34 mouse cellular contexts compared by ENCODE assay signal in the genomic region with DNA sequence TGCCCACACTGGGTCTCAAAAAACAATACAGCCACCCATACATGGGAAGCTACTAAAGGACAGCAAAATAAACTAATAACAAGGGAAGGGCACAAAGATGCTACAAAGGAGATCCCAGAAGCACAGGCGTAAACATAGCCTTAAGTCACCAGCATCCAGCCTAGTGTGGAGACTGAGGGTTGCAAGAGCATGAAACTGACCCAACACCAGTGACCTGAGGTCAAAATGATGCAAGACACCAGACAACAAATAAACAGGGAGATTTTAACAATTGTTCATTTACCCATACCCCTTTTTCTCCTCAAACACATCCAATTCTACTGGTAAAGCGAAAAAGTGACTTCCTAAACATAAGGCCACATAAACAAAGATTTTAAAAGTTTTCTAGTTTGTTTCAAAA.
"Had no signal": no experiment of that assay in that cellular context is flagged by ENCODE, and none has a peak within 500 bp of the region (broad histone marks: within the 10 kb centered on the region; RNA-seq: fewer than 3 reads in every experiment).

No protein-coding gene starts in this region.

- H3K4me2 ChIP-seq: heart, embryonic 11.5 days; heart, embryonic 12.5 days; heart, embryonic 13.5 days; heart, embryonic 15.5 days; hindbrain, embryonic 12.5 days; hindbrain, embryonic 13.5 days; hindbrain, embryonic 14.5 days; hindbrain, embryonic 15.5 days; intestine, embryonic 15.5 days; kidney, embryonic 15.5 days had no signal

- H3K4me3 ChIP-seq: heart, embryonic 10.5 days; heart, embryonic 12.5 days; heart, embryonic 13.5 days; heart, embryonic 15.5 days; hindbrain, embryonic 10.5 days; hindbrain, embryonic 12.5 days; hindbrain, embryonic 13.5 days; hindbrain, embryonic 15.5 days; intestine, embryonic 15.5 days; kidney, embryonic 15.5 days; layer of hippocampus, adult 2 months had no signal

- H3K9me3 ChIP-seq: heart, embryonic 10.5 days; heart, embryonic 12.5 days; heart, embryonic 13.5 days; heart, embryonic 15.5 days; hindbrain, embryonic 10.5 days; hindbrain, embryonic 12.5 days; hindbrain, embryonic 13.5 days; hindbrain, embryonic 15.5 days; intestine, embryonic 15.5 days; kidney, embryonic 15.5 days had no signal

- H3K27me3 ChIP-seq: heart, embryonic 12.5 days; heart, embryonic 13.5 days; heart, embryonic 15.5 days; hindbrain, embryonic 12.5 days; hindbrain, embryonic 13.5 days; hindbrain, embryonic 15.5 days; intestine, embryonic 15.5 days; kidney, embryonic 15.5 days had no signal

- H3K27ac ChIP-seq: heart, embryonic 10.5 days; heart, embryonic 13.5 days; heart, embryonic 15.5 days; hindbrain, embryonic 10.5 days; hindbrain, embryonic 12.5 days; hindbrain, embryonic 13.5 days; hindbrain, embryonic 14.5 days; hindbrain, embryonic 15.5 days; hindbrain, postnatal 0 days; intestine, embryonic 15.5 days; kidney, embryonic 15.5 days; kidney, postnatal 0 days; layer of hippocampus, adult 2 months had no signal

- H3K9ac ChIP-seq: heart, embryonic 12.5 days; heart, embryonic 13.5 days; heart, embryonic 15.5 days; hindbrain, embryonic 12.5 days; hindbrain, embryonic 13.5 days; hindbrain, embryonic 14.5 days; hindbrain, embryonic 15.5 days; intestine, embryonic 15.5 days; kidney, embryonic 15.5 days had no signal

- ATAC-seq: hindbrain, embryonic 16.5 days; hindbrain, postnatal 0 days; inflammation-experienced regulatory T-cells, adult 6 months; intestine, embryonic 15.5 days; intestine, embryonic 16.5 days; intestine, postnatal 0 days had no signal

- H3K4me1 ChIP-seq: heart, embryonic 10.5 days; heart, embryonic 12.5 days; heart, embryonic 15.5 days; hindbrain, embryonic 10.5 days; hindbrain, embryonic 12.5 days; hindbrain, embryonic 13.5 days; hindbrain, embryonic 15.5 days; intestine, embryonic 15.5 days; kidney, embryonic 15.5 days had no signal

- DNase-seq: heart, postnatal 10 days; heart, postnatal 14 days; heart, postnatal 36 days; heart, postnatal 4 days; kidney, adult 11 months; kidney, adult 18-20 months; kidney, adult 2 months; kidney, adult 8-10 months; kidney, adult 9 months; kidney, postnatal 10 days; kidney, postnatal 14 days; kidney, postnatal 25 days; kidney, postnatal 4 days; layer of hippocampus, adult 9-11 months; layer of hippocampus, postnatal 36 days had no signal
